Mouse (Mus musculus): ENCODE results near the gene Dab2ip. TPM values are rescaled to one million over a fixed set of nuclear protein-coding genes. Genes with fewer than 3 reads are reported as not detected.

Dab2ip gene
- polyA plus RNA-seq, 1 experiment from 2014 or later = 19.0 TPM

DNA sequence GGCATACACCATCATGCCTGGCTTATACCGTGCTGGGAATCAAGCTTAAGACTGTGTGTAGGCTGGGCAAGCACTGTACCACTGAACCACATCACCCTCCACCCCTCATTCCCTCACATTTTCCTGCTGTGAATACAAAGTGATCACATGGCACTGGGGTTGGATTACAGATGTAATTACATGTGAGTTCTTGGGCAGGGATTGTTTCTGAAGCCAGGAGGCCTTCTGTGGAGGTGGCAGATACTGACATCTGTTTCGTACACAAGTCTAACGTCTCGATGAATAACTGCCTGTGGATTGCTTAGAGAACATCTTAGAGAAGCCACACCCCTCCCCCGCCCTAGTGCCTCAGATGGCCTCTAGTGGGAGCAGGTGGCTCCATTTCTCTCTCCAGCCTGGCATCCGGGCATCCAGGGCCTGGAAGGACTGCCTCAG, 93.2 kb downstream of the Dab2ip start:
- DNase-seq (ENCODE audit: low spot score) = peak; percentile 40

DNA sequence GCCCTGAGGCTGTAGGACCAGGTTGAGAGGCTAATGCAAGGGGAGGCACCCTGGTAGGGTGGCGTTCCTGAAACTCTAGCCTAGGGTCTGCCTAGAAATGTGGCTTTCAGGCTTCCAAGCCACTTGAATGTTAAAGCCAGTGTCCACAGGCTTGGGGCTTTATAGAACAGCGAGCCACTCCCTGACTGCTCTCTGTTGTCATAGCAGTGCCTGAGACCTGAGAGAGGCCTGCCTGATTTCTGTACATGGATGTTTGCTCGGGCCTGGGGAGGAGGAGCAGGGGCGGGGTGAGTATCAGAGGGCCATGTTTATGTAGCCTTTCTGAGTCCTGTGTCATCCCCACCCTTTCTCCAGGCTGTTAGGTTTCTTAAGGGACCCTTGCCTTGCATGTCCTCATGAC, 94.9 kb downstream of the Dab2ip start:
- DNase-seq (ENCODE audit: low spot score) = no peak

DNA sequence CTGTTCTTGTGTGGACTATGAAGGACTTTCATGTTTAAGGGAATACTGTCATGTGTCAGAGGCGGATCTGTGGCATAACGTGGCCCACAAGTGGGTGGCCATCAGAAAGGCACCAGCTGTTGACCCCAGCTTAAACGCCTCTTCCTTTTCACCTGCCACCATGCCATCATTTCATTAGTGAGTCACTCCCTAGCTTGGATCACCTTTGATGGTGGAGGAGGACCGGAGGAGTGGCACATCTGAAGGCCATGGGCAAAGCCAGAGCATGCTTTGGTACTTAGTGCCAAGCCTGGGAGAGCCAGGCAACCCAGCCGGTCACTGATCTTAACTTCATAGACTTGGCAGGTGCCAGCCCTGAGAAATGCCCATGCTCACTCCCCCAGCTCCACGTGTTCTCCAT, 96.7 kb downstream of the Dab2ip start:
- DNase-seq (ENCODE audit: low spot score) = no peak

DNA sequence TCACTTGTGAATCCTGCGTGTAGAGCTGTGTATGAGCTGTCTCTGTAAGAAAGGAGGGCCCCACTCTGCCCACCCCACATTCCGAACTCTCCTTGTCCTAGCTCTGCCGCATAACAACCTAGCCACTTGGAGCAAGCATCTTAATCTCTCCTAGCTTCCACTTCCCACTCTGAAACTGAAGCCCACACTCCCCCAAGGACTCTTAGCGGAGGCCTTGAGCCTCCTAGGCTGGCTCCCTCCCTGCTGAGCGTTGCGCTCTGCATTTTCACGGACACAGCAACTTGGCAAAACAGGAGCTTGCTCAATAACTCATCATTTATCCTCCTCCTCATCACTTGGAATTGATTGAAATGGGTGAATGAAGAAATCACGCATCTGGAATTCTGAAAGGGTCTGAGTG, 97.9 kb downstream of the Dab2ip start:
- DNase-seq (ENCODE audit: low spot score) = no peak

DNA sequence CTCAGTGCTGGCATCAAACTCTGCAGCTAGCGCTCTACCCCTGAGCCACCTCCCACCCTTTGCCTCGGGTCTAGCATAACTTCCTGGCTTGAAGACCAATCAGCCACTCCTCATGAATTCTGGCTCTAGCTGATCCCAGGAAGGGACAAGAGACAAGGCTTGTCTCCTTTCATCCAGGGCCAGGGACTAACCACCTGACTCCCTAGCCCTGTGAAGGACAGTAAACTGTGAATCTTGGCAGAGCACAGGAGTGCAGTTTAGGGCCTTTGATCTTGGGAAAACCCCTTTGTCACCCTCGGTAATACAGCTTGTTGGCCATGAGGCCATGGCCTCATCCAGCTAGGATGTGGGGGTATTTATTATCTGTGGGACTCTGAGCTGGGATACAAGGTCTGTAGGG, 100.2 kb downstream of the Dab2ip start:
- DNase-seq (ENCODE audit: low spot score) = no peak

DNA sequence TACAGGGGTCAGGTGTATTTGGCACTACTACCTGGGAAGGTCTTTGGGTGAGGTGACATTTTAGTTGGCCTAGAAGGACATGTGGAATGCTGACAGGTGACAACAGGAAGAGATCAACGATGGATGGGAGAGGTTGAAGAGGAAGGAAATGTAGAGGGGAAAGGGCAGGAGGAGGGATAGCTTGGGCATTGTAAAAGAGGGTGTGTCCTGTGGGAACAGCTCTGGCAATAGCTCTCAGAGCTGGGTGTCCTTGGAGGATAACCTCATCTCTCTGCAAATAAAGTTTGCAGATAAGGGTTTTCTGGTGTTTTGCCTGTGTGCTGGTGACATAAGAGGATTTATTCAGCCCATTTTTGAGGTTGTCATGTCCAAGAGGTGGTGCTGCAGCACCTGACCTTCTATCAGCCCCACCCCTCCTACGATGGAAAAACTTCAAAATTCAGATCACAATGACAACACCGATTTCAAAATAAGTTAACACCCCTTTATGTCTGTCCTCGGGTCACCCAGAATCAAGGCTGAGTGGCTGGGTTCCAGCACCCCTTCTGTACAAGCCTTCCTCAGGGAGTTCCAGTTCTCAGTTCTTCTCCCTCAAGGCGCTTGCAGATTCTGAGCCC, 101.6 kb downstream of the Dab2ip start:
- no peak for DNase-seq (ENCODE audit: low spot score)

DNA sequence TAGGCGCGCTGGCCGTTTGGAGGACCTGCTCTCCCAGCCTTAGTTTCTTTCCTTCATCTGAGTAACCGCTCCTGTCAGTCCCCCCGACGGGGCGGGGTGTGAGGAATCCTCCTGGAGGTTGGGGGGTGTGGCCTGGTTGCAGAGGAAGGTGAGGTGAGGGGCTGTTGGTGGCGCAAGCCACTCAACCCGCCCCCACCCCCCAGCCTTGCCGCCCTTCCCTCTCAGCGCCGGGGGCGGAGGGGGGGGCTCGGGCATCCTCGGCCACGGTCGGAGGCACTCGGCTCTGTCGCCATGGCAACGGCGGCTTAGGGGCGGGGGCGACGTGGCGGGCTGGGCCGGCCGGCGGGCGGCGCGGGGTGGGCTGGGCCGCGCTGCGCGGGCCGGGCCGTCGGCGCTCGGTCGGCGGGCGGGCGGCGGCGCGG, 102.9 kb downstream of the Dab2ip start:
- DNase-seq (ENCODE audit: low spot score) = peak; percentile 70

DNA sequence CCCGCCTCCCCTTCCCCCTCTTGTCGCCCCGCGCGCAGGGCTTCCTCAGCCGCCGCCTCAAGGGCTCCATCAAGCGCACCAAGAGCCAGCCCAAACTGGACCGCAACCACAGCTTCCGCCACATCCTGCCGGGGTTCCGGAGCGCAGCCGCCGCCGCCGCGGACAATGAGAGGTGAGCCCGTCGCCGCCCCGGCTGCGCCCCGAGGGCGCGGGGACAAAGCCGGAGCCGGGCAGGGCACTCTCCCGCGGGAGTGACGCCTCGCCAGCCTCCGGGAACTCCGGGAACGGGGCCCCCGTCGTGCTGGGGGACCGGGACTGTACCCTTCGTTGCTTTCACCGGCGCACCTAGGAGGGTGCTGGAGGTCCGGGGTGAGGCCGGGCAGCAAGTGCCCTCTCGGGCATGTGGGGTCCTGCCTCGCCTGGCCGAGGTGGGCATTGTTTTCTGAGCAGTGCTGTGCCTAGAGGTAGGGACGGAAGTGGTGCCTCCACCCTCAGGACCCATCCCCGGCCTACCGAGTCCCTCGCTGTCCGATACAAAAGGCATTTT, 103.5 kb downstream of the Dab2ip start:
- DNase-seq (ENCODE audit: low spot score) = peak; percentile 78

DNA sequence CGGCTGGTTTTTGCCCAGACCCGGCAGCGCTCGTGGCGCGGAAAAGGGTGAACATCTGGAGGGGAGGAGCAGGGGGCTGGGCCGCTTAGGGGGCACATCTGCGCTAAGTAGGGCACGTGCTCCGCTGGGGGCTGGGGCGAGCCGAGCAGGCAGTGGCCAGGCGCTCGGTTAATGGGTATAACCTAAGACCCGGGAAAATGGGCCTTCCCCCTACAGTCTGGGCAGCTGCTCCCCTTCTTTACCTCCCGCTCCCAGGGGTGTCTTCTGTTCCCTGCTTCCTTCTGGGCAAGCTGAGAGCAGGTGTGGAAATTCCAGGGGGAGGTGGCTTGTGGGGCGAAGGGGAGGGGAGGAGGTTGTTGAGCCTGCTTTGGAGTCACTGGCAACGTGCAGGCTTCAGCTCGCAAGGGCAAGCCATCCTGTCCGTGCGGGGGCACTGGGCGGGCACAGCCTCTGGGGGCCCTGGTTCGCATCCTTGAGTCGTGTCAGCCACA, 104.0 kb downstream of the Dab2ip start:
- DNase-seq (ENCODE audit: low spot score) = peak; percentile 65

DNA sequence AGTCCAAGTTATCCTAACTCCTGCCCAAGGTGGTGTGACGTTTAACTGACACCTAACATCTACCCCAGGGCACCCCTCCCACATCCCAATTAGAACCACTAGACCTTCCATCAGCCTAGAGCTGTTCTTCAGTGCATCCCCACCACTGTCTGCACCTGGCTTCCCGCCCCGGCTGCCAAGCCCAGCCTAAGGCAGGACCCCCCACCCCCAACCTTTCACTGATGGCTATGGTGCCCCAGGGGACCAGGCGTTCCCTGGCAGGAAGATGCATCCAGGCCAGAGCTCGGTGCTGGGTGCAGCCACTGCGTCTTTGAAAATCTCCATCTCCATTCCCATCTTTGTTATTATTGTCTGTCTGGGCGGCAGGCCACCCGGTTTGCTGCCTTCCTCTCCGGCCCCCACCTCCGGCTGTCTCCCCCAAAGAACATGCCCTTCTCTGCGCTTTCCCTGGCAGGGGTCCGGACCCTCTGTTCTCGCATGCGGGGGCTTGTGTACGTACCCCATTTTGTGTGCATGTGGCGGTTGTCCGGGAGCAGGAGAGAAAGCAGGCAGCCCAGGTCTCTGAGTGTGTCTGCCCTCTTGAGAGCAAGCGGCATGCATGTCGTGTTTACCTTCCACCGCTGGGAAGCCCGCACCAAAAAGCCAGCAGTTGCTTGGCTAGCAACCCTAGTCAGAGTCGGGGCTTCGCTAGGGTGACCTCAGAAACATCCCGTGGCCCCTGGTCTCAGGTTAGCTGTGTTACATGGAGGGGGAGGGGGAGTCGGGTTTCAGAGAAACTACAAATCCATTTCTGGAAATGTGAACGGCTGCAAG, 104.9 kb downstream of the Dab2ip start:
- no peak for DNase-seq (ENCODE audit: low spot score)

DNA sequence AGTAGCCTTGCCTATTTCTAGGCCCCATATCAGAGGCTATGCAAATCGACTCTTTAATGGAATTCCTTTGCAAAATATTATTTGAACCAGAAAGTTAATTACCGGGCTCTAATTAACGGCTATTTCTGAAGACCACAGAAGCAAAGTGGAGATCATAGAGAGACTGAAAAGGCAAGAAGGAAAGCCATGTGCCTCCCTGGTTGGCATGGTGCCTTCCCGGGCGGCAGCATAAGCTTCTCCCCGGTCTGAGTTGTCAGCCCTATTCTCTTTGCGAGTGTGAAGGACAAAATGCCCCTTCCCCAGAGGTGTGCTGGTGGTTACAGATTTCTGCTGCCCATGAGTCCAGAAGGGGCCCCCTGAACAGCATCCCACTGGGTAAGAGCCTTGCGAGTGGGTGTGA, 109.7 kb downstream of the Dab2ip start:
- DNase-seq (ENCODE audit: low spot score) = no peak

DNA sequence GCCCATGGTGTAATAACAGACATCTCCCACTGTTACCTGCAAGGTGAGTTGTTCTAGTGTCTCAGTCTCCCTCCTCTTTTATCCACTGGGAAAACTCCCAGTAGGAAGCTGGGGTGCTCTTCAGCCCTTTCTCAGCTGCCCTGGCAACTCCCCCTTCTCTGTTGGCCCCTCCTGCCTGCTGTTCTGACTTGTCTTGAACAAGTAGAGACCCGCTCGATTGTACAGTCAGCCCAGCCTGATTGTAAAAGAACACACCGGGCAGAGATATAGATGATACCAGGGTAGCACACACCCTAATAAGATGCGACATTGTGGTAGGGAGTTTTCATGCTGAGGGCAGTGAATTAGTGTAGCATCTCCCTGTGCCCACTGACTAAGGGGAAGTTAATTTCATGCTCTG, 111.2 kb downstream of the Dab2ip start:
- no peak for DNase-seq (ENCODE audit: low spot score)

DNA sequence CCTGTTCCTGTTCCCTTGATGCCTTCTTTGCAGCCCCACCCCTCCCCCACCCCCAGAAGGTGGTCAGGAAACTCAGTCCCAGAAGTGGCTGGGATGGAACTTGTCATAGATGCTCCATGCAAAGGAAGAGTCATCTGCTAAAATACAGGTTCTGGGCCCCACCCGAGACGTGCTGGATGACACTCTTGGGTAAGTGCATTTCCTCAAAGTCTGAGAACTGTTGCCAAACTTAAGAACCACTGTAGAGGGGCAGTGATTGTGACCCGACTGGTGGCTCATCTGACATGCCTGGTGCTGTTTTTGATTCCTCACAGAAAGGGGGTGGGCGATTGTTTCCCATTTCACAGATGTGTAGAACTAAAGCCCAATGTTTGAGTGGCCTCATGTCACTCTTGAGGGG, 111.7 kb downstream of the Dab2ip start:
- no peak for DNase-seq (ENCODE audit: low spot score)

DNA sequence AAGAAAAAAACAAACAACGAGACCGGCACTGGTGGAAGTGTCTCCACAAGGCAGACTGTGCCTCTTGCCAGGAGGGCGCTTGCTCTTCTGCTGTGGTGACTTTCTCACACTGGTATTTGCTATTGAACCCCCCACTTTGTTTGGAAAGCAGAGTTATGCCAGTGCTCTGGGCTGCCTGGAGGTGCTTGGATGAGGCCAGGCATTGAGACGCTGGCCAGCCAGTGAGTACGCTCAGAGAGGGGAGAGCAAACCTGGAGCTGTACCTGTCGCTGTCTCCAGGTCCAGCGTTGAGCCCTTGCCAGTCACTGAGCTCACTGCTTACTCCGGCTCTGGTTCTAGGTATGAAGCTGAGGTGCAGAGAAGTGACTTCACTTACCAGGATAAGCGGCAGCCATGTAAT, 112.2 kb downstream of the Dab2ip start:
- DNase-seq (ENCODE audit: low spot score) = no peak

DNA sequence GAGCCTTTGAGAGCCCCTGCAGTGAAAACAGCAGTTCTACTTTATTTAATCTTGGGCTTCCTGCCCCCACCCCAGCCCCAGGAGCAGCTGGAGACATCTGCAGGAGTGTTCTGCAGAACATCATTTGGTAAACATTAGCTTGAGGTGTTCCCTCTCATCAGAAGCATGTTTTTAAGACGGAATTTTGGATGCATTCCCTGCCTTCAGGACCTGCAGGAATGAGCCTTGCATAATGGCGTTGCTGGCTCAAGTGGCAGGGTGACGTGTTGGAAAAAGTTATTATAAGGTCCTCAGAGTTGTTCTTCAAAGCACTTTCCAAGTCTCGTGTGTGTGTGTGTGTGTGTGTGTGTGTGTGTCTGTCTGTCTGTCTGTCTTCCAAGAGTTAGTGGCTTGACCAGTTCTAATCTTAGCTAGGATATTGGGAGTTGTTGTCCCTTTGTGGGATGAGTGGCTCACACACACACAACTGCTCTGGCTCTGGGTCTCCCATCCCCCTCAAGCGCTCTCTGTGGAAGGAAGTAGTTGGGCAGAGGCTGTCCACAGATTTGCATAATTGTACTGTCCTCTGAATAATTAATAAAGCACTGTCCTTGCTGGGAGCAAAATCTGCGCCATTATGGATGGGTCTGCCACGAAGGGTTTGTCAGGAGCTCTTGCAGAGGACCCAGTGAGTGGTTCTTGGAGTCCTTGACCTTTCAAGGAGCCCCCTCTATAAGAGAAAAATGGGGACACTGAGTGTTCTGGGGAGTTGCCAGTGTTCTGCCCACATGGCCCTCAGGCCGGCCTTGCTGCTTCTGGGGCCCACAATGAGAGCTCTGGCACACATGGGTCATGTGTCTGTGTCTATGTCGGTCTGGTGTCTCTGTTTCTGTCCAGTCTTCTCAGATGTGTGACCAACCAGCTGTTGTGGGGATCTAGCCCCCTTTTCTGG, 114.2 kb downstream of the Dab2ip start:
- DNase-seq (ENCODE audit: low spot score) = no peak

DNA sequence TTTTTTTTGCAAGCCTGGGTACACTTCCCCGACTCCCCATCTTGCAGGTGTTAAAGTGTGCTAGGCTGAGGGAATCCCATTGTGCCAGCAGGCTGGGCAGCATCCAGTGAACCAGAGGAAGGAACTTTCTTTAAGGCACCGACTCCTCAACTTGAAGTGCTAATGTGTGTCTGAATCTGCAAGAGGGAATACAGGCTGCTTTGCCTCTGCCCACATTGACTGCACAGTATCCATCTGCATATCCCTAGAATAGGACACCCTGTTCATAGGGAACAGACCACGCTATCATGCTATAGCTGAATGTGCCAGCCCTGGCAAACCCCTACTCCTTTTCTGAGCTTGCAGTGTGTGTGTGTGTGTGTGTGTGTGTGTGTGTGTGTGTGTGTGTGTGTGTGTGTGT, 115.1 kb downstream of the Dab2ip start:
- DNase-seq (ENCODE audit: low spot score) = no peak

DNA sequence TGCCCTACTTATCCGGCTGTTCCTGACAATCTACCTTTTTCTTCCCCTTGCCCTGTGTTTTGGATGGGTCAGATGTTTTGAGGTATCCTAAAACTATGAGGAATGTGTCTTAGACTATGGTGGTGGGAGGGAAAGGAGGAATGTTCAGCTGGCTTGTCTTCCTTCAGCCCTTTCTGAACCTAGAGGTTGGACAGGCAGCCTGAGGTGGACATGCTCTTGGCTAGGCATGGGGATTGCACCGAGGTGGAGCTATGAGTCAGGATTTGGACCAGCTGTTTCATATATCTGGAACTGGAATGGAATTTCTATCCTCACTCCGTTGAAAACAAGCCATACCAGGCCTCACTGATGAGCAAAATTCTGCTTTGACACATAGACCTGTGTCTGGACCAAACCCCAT, 115.9 kb downstream of the Dab2ip start:
- DNase-seq (ENCODE audit: low spot score) = no peak

DNA sequence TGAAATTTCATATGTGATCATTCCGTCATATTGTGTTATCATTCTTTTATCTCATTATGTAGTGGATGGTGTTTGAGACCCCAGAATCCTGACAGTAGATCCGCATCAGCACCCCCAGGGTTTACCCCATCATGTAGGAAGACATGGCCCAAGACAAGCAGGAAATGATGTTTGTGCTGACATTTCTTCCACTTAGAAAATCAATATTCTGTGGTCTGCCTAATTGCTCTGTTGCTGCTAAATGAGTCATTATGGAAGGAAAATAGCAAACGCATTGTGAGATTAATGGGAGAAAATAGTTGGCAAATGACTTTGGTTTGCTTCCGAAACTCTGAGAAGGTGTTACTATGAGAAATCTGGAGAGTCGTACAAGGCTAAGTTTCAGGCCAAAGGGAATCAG, 116.4 kb downstream of the Dab2ip start:
- DNase-seq (ENCODE audit: low spot score) = no peak

DNA sequence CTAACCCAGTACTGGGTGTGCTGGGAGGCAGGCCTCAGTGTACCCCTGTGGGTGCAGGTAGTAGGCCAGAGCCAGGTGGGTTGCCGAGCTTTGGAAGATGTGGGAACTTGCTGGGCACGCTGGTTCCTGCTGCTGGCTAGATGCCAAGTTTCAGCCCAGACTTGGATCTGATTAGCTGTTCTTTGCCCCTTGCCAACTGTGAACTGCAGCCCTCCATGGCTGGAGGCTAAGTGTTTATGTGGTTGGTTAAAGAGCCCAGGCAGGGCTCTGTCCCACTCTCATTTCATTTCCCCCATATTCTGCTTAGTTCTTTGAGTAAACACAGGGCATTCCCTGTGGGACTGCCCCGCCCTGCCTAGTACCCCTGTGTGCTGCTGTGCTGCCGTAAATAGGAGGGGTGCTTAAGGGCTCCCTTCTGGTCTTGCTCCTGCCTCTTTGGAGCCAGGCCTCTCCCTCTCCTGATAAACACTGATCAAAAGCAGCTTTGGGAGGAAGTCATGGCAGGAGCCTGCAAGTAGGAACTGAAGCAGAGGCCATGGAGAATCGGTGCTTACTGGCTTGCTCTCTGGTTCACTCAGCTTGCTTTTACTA, 118.1 kb downstream of the Dab2ip start:
- no peak for DNase-seq (ENCODE audit: low spot score)

DNA sequence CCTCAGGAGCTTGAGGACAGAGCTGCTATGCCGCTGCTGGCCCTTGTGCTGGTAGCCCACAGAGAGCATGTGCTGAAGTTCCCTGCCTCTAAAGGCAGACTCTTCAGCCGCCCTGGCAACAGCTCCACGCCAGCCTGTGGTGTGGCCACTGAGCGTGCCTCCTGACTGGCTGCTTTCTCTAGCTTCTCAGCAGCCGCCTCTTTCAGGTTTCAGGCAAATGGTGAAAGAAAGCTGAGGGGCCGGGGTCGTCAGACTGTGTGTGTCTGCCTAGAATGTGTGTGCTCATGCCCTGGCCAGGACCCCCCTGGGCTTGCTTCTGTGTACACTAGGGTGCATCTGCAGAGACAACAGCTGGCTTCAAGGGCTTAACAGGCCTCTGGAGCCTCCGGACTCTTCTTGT, 119.8 kb downstream of the Dab2ip start:
- DNase-seq (ENCODE audit: low spot score) = no peak

DNA sequence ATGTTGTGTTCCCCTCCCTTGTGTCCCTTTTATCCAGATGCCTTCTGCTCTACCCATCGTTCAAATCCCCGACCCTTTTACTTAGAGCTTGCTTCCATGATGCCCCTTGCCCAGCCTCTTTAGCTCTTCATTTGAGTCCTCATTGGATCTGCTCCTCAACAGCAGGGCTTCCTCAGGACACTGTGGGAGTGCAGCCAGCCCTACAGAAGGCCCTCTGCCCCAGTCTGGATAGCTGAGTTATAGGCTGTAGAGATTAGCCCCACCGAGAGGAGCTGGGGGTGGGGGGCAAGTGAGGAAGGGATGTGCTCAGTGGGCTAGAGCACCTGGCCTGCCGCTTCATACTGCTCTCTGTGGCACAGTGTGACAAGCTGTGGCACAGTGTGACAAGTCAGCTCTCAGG, 120.4 kb downstream of the Dab2ip start:
- no peak for DNase-seq (ENCODE audit: low spot score)
